Comparison of ENCODE assay signal across 11 mouse cellular contexts in the genomic region with DNA sequence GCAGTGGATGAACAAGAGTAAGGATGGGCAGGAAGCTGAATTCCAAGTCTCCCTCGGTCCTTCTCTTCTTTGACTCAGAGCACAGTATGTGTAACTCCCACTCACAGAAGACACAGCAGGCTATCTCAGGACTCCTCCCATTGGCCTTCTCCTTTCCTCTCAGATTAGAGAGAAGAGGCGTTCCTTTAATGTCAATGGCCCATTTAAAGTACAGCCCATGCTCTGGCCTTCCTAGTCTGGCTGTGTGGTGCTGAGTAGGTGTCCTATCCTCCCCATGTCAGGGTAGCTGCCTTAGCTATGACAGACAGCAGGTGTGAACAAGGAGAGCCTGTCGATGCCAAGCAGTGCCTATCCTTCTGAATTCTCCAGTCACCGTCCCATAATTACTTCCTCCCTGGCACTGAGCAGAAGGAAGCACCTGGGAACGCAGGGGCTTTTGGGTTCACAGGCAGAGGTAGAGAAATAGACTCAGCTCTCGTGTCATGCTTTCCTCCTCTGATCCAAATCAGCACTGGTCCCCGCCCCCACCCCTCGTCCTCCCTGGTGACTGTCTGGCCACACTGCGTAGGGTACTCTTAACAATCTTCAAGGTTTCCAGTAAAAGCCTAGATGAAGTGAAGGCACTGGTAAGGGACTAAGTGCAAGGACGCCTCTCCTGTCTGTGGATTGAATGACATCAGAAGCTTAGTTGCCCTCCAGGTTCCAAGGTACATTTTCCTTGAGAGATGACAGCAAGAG.
A peak's percentile ranks its signal among the peaks of the same experiment; 100 is the strongest.
DNase-seq lines count a peak whose midpoint lies in the region; ATAC-seq lines count a peak whose summit lies in the region.
"Had no signal": no experiment of that assay in that cellular context is flagged by ENCODE, and none has a peak within 500 bp of the region (broad histone marks: within the 10 kb centered on the region; RNA-seq: fewer than 3 reads in every experiment).

No protein-coding gene starts in this region.

- DNase-seq in kidney, adult 18-20 months, result no peak
- no peak for DNase-seq in forebrain, embryonic 10.5 days (ENCODE audit: extremely low spot score, low spot score)
- no peak for DNase-seq in midbrain, embryonic 14.5 days
- no peak for DNase-seq in adrenal gland, adult 18-20 months (ENCODE audit: low spot score in 2 of 2)
- DNase-seq in c-Kit-positive CD71-positive TER-119-positive erythroid progenitor cells, embryonic 14.5 days (ENCODE audit: low spot score), result no peak
- DNase-seq in B cell, adult 2 months, result no peak
- DNase-seq: adrenal gland, postnatal 36 days; gastrocnemius, postnatal 36 days; lung, embryonic 14.5 days had no signal

- no peaks in the 10 kb centered on the region for H3K9me3 ChIP-seq in kidney, embryonic 15.5 days (replicated peaks)
- no peaks in the 10 kb centered on the region for H3K9me3 ChIP-seq in forebrain, embryonic 10.5 days
- H3K9me3 ChIP-seq in hindbrain, embryonic 15.5 days, result no peaks in the 10 kb centered on the region
- no peaks in the 10 kb centered on the region for H3K9me3 ChIP-seq in midbrain, embryonic 14.5 days (ENCODE audit: control insufficient read depth, low read length)

- ATAC-seq in kidney, embryonic 15.5 days (replicated peaks; ENCODE audit: low FRiP score), result no peak
- ATAC-seq in hindbrain, embryonic 15.5 days (ENCODE audit: low FRiP score, low read depth), result no peak
- ATAC-seq in midbrain, embryonic 14.5 days (ENCODE audit: low FRiP score, low TSS enrichment), result no peak

- H3K9ac ChIP-seq in kidney, embryonic 15.5 days, result no peak overlapping the region
- no peak overlapping the region for H3K9ac ChIP-seq in hindbrain, embryonic 15.5 days
- H3K9ac ChIP-seq in midbrain, embryonic 14.5 days (replicated peaks; ENCODE audit: low read length), result peak overlapping the region; percentile 12; the same call in 1 of the 2 replicates
- H3K9ac ChIP-seq: lung, embryonic 14.5 days had no signal

- H3K27me3 ChIP-seq in kidney, embryonic 15.5 days, result peaks cover 5% of the 10 kb centered on the region
- H3K27me3 ChIP-seq in forebrain, embryonic 10.5 days (ENCODE audit: poor library complexity, severe bottlenecking), result peaks cover 26% of the 10 kb centered on the region
- no peaks in the 10 kb centered on the region for H3K27me3 ChIP-seq in hindbrain, embryonic 15.5 days
- no peaks in the 10 kb centered on the region for H3K27me3 ChIP-seq in midbrain, embryonic 14.5 days (ENCODE audit: control insufficient read depth, insufficient read depth, low read length)

- no peak overlapping the region for H3K4me3 ChIP-seq in kidney, embryonic 15.5 days (replicated peaks)
- no peak overlapping the region for H3K4me3 ChIP-seq in forebrain, embryonic 10.5 days
- no peak overlapping the region for H3K4me3 ChIP-seq in hindbrain, embryonic 15.5 days
- no peak overlapping the region for H3K4me3 ChIP-seq in midbrain, embryonic 14.5 days (replicated peaks; ENCODE audit: low read depth, low read length)

- WGBS in kidney, embryonic 15.5 days, result 49% methylated on average over 10 of the region's 10 CpGs
- WGBS in forebrain, embryonic 10.5 days, result 62% methylated on average over 10 of the region's 10 CpGs
- 39% methylated on average over 10 of the region's 10 CpGs for whole genome bisulfite sequencing in hindbrain, embryonic 15.5 days
- WGBS in midbrain, embryonic 14.5 days, result 25% methylated on average over 10 of the region's 10 CpGs

- no peaks in the 10 kb centered on the region for H3K36me3 ChIP-seq in kidney, embryonic 15.5 days
- H3K36me3 ChIP-seq in forebrain, embryonic 10.5 days (replicated peaks), result no peaks in the 10 kb centered on the region
- no peaks in the 10 kb centered on the region for H3K36me3 ChIP-seq in hindbrain, embryonic 15.5 days
- H3K36me3 ChIP-seq in midbrain, embryonic 14.5 days (ENCODE audit: control insufficient read depth, insufficient read depth, low read length), result no peaks in the 10 kb centered on the region

- peak overlapping the region; percentile 26; the same call in 1 of the 2 replicates for H3K4me2 ChIP-seq in kidney, embryonic 15.5 days
- H3K4me2 ChIP-seq in hindbrain, embryonic 15.5 days, result no peak overlapping the region
- peak overlapping the region; percentile 45 for H3K4me2 ChIP-seq in midbrain, embryonic 14.5 days (ENCODE audit: low read length)

- H3K4me1 ChIP-seq in kidney, embryonic 15.5 days, result peaks cover 34% of the 10 kb centered on the region
- peaks cover 63% of the 10 kb centered on the region for H3K4me1 ChIP-seq in forebrain, embryonic 10.5 days
- peaks cover 42% of the 10 kb centered on the region for H3K4me1 ChIP-seq in hindbrain, embryonic 15.5 days (replicated peaks)
- peaks cover 46% of the 10 kb centered on the region for H3K4me1 ChIP-seq in midbrain, embryonic 14.5 days (ENCODE audit: control insufficient read depth, insufficient read depth, low read length)

- no peak overlapping the region for H3K27ac ChIP-seq in kidney, embryonic 15.5 days
- H3K27ac ChIP-seq in forebrain, embryonic 10.5 days, result peak overlapping the region; percentile 79
- H3K27ac ChIP-seq in hindbrain, embryonic 15.5 days (replicated peaks), result 0 out of 2 replicates have a peak overlapping the region, but pooled peaks have one; percentile 2
- H3K27ac ChIP-seq in midbrain, embryonic 14.5 days (replicated peaks; ENCODE audit: low read depth, low read length), result peak overlapping the region; percentile 71
